Mouse (Mus musculus) stomach, embryonic 16.5 days (tissue): Measurements from ENCODE around the gene Chchd4. TPM values are rescaled to one million over a fixed set of nuclear protein-coding genes. Genes with fewer than 3 reads are reported as not detected.

Experiments
- ATAC-seq: fragments of 200-750 bp; cut with Nextera tagmentation; 2 replicates; pipeline ENCODE4 v1.8.0; 2017; ENCODE audit warnings: moderate number of reproducible peaks, moderate TSS enrichment; ENCODE audit not compliant: insufficient read depth, low FRiP score
- H3K27ac ChIP-seq: fragments of 300-500 bp; sonication (generic); 2 replicates; pipeline ENCODE4 v1.5.1; 2014; ENCODE audit warnings: low read length
- H3K27me3 ChIP-seq: fragments of 300-500 bp; sonication (generic); 2 replicates; pipeline ENCODE4 v1.6.1; 2014; ENCODE audit warnings: low read length, control low read depth, mixed read lengths; ENCODE audit not compliant: control insufficient read depth, insufficient read depth
- H3K36me3 ChIP-seq: fragments of 300-500 bp; sonication (generic); 2 replicates; pipeline ENCODE4 v1.6.1; 2014; ENCODE audit warnings: low read length; ENCODE audit not compliant: control insufficient read depth, insufficient read depth
- H3K4me1 ChIP-seq: fragments of 300-500 bp; sonication (generic); 2 replicates; pipeline ENCODE4 v1.6.1; 2014; ENCODE audit warnings: low read length, control low read depth, mixed read lengths; ENCODE audit not compliant: control insufficient read depth, insufficient read depth
- H3K4me2 ChIP-seq: fragments of 300-500 bp; sonication (generic); 2 replicates; pipeline ENCODE4 v1.6.1; 2014; ENCODE audit warnings: low read depth, low read length, mixed read lengths
- H3K4me3 ChIP-seq: fragments of 300-500 bp; sonication (generic); replicated peaks from 2 replicates; pipeline ENCODE4 v1.5.1; 2014; ENCODE audit warnings: mild to moderate bottlenecking, low read length
- H3K9ac ChIP-seq: fragments of 300-500 bp; sonication (generic); 2 replicates; pipeline ENCODE4 v1.6.1; 2014; ENCODE audit warnings: low read length
- H3K9me3 ChIP-seq: fragments of 300-500 bp; sonication (generic); replicated peaks from 2 replicates; pipeline ENCODE4 v1.6.1; 2016; ENCODE audit warnings: low read length, control low read depth; ENCODE audit not compliant: control insufficient read depth
- WGBS: fragments of 180-500 bp; shearing (Covaris S2); extraction: QIAGEN DNeasy Blood & Tissue Kit; methylation state at CpG from one replicate; pipeline ENCODE4 v1.1.7; 2014; 5-methylcytosine and 5-hydroxymethylcytosine counted together
- polyA plus RNA-seq: library from polyadenylated mRNA; unstranded; fragments of >200 nt; fragmentation: Nextera tagmentation; extraction: Ambion mirVana; gene quantifications from 2 replicates; pipeline ENCODE4 v1.2.1, GENCODE M21; 2015

Chchd4 gene
- 23.3 and 25.3 TPM in 2 replicates for polyA plus RNA-seq

DNA sequence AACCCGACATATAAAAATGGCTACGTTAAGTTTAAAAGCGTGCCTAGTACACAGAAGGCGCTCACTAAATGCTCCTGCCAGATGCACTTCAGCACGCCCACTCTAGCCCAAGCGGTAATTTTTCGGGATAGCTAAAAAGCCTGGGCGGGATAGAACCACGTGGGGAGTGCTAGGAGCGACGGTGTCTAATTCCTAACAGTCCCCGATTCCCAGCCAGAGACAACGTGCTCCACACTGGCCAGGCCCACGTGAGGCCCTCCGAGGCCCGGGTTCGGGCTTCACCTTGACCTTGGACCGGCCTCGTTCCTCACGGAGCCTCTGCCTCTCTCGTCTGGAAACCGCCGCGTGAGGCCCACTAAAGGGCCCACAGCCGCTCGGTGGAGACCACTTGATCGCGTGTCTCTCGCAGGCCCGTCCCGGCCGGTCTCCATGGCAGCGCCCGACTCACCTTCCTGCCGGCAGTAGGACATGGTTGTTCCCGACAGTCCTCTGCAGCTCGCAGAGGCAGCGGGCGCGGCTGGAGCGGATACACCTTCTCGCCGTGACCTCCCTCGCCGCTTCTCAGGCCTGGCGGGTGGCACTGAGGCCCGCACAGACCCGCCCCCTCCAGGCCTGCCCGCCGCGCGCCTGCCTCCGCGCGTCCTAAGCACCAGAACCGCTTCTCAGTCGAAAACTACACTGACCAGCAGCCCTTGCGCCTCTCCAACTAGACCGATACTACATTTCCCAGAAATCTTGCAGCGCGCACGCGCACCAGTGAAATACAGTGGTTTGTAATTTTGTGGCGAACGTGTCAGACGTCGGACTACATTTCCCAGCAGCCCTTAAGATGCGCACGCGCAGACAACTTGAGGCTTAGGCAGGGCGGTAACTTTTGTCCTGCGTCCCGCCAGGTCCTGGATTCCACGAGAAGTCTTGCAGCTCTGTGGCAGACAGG, at the start of gene Chchd4, which contains the start of gene Tmem43:
Chchd4 (minus strand) TSS at position 679 of the 937 bp plus-strand sequence.
Tmem43 (plus strand) TSS at position 836 of the 937 bp plus-strand sequence.
- H3K4me2 ChIP-seq, result peak within 1 kb of the TSS; percentile 68
- H3K4me1 ChIP-seq, result peaks cover 20% of the 10 kb centered on the region
- peak; percentile 97 for ATAC-seq
- H3K27me3 ChIP-seq, result no peaks in the 10 kb centered on the region
- H3K9ac ChIP-seq, result peak within 1 kb of the TSS; percentile 89
- H3K27ac ChIP-seq, result peak within 1 kb of the TSS; percentile 87
- H3K4me3 ChIP-seq, result peak within 1 kb of the TSS; percentile 90
- under 1% methylated on average over 74 of the region's 74 CpGs for WGBS
- no peaks in the 10 kb centered on the region for H3K9me3 ChIP-seq
- H3K36me3 ChIP-seq, result no peaks in the 10 kb centered on the region

DNA sequence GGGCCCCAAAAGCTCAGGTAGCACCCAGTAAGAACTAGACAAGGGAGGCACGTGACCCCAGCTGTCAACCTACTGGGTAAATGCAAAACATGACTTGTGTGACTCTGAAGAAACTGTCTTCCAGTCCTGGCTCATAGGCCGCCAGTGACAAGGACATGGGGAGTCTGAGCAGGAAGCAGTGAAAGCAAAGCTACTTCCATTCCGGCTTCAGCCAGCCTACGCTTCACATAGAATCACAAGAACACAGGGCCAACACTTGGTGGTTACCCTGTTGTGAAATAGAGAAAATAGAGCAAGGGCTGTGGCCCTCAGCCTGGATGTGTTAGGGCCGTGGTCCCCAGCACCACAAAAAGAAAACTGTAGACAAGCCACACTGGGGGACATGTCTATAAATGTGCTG, 49.5 kb upstream of the Chchd4 start:
- WGBS, result 93% methylated on average over 5 of the region's 5 CpGs
- H3K9ac ChIP-seq, result no peak overlapping the region
- no peak for ATAC-seq
- no peak overlapping the region for H3K4me2 ChIP-seq
- no peaks in the 10 kb centered on the region for H3K4me1 ChIP-seq
- peaks cover 16% of the 10 kb centered on the region for H3K36me3 ChIP-seq
- no peaks in the 10 kb centered on the region for H3K27me3 ChIP-seq
- no peak overlapping the region for H3K4me3 ChIP-seq
- H3K9me3 ChIP-seq, result no peaks in the 10 kb centered on the region
- no peak overlapping the region for H3K27ac ChIP-seq

DNA sequence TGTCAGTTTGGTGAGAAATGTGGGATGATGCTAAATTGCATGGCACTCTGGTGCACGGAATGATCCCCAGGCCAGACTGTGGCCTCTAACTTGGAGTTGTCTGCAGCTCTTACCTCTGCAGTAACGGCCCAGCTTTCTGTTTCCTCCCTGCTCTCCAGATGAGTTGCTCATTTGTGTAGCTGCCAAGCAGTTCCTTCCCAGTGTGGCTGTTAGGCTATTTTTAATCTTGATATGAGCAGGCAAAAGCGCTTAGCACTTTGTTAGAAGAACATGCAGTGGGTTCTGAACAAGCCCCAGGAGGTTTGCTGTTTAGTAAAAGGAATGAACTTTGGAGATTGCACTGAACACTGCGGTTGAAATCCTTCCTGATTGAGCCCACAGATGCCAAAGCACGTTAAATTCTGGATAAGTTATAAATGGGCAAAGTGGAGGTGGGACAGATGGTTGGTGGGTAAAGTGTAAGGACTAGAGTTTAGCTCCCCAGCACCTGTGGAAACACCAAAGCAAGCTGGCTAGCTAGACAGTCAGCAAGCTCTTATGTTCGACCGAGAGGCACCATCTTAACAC, 45.2 kb upstream of the Chchd4 start:
- Histone ChIP-seq H3K36me3 (peaks cover 16% of the 10 kb centered on the region), H3K4me2 (no peak overlapping the region), H3K9me3 (no peaks in the 10 kb centered on the region), H3K9ac (no peak overlapping the region), H3K4me1 (peaks cover 17% of the 10 kb centered on the region), H3K4me3 (no peak overlapping the region), H3K27me3 (no peaks in the 10 kb centered on the region), H3K27ac (no peak overlapping the region)
- no peak for ATAC-seq
- WGBS, result 88% methylated on average over 7 of the region's 7 CpGs

DNA sequence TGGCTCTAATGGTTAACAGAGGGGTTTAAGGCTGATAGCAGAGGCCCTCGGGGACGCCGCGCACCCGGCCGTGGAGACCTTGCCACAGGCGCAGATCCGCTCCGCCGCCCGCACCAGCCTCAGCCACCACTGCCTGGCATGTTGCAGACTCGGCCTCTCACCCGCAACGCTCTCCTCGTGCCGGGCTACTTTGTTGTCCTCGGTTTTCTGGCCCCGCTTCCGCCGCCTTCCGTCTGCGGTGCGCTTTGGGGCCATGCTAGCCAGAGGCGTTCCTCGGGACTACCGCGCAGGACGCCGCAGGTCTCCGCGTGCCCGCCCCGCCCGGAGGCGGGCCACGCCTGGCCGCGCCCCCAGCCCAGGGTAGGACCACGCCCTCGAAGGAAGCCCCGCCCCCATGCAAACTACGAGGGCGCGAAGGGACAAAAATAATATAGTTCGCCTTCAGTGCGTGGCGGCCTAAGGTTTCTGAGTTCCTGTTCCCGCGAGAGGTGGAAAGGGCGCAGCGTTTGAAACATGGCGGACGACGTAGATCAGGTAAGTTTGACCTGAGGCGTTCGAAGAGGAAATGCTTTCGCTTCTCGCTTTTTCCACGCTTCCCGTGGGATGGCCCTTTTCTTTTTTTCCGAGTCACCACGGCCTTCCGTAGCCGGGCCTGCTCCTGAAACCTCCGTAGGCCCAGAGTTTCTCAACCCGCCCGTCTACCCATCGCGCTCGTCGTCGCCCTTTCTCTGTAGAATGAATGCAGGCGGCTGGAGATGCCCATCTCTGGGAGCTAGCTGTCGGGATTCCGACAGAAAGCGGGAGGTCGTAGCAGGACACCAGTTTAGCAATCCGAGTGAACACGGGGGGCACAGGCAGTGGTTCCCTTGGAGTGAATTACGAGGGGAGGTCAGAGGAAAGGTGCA, 42.5 kb upstream of the Chchd4 start, which contains the start of the genes Xpc and Lsm3:
Xpc (minus strand) TSS at position 344 of the 905 bp plus-strand sequence.
Lsm3 (plus strand) TSS at position 384 of the 905 bp plus-strand sequence.
- WGBS, result under 1% methylated on average over 80 of the region's 80 CpGs
- peaks cover 11% of the 10 kb centered on the region; the same call in 1 of the 2 replicates for H3K36me3 ChIP-seq
- ATAC-seq, result peak; percentile 98
- no peaks in the 10 kb centered on the region for H3K9me3 ChIP-seq
- H3K27me3 ChIP-seq, result no peaks in the 10 kb centered on the region
- peak within 1 kb of the TSS; percentile 94 for H3K9ac ChIP-seq
- H3K27ac ChIP-seq, result peak within 1 kb of the TSS; percentile 51
- peak within 1 kb of the TSS; percentile 74 for H3K4me2 ChIP-seq
- H3K4me1 ChIP-seq, result peaks cover 17% of the 10 kb centered on the region
- H3K4me3 ChIP-seq, result peak within 1 kb of the TSS; percentile 90

DNA sequence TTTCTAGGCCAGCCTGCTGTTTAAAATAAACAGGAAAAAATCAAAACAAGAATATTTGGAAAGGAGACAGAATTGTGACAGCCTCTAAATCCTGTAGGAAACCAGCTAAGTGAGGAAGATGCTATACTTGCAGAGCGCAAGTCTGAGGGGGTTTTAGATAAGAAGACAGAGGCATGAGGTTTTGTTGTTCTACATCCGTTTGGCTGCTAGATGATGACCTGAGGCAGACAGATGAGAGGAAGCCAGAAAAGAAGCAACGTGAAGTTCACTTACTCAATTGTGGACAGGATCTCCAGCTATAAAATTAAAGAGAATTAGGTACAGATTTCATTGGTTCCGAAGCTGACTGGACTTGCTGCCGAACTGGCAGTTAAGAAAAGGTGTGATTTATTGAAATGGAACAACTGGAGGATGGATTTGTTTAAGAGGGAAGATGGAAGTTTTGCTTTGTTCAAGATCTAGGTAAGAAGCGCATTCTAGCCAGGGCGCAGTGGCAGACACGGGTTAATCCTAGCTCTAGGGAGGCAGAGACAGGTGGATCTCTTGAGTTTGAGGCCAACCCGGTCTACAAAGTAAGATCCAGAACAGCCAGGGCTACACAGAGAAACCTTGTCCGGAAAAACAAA, 41.5 kb upstream of the Chchd4 start:
- H3K9ac ChIP-seq, result peak overlapping the region; percentile 94

DNA sequence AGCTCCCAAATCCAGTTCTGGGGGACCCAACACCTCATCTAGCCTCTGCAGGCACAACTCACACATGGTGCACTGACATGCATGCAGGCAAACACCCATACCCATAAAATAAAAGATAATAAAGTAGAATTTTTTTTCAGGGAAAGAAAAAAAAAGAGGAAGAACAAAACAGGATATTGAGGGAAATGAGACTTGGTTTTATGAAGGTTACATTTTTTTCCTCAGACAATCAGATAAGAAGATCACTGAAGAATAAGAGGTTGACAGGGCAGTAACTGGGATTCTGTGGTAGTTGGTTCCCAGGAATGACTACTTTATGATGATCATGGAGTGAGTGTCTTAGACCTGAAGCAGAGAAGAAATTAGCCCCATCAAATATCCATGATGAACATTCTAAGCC, 40.8 kb upstream of the Chchd4 start:
- Histone ChIP-seq H3K9ac (peak overlapping the region; percentile 2; the same call in 1 of the 2 replicates), H3K4me3 (no peak overlapping the region), H3K36me3 (no peaks in the 10 kb centered on the region; the same call in 1 of the 2 replicates), H3K27me3 (no peaks in the 10 kb centered on the region), H3K4me1 (peaks cover 17% of the 10 kb centered on the region), H3K4me2 (peak overlapping the region; percentile 63), H3K27ac (no peak overlapping the region), H3K9me3 (no peaks in the 10 kb centered on the region)
- ATAC-seq, result no peak

More for the DNA sequence above, 41.5 kb upstream of the Chchd4 start:
- Histone ChIP-seq H3K9me3 (no peaks in the 10 kb centered on the region), H3K4me2 (peak overlapping the region; percentile 63), H3K4me3 (peak overlapping the region; percentile 90), H3K27me3 (no peaks in the 10 kb centered on the region), H3K27ac (no peak overlapping the region), H3K36me3 (peaks cover 5% of the 10 kb centered on the region; the same call in 1 of the 2 replicates), H3K4me1 (peaks cover 17% of the 10 kb centered on the region)
- 24% methylated on average over 10 of the region's 10 CpGs for WGBS
- no peak for ATAC-seq

DNA sequence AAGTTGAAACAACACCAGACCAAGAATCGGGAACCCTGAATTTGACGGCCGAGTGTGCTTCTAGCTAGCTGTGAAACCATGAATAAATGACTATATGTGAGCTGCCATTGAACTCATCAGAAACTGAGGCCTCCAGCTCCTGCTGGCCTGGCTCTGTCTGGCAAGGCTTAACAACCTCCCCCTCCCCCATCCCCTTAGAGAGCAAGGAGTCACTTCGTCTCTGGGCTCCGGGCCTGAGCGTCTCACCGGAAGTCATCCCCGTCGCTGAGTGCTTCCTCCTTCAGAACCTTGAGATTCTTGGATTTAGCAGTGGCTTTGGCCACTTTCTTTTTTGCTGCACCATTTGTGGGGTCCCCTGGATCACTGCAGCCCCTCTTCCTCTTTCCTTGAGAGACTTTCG, 36.9 kb upstream of the Chchd4 start:
- Histone ChIP-seq H3K4me1 (peaks cover 7% of the 10 kb centered on the region; the same call in 1 of the 2 replicates), H3K4me2 (no peak overlapping the region), H3K4me3 (no peak overlapping the region), H3K36me3 (peaks cover 5% of the 10 kb centered on the region; the same call in 1 of the 2 replicates), H3K27ac (no peak overlapping the region), H3K27me3 (no peaks in the 10 kb centered on the region), H3K9me3 (no peaks in the 10 kb centered on the region), H3K9ac (no peak overlapping the region)
- 82% methylated on average over 10 of the region's 10 CpGs for WGBS
- ATAC-seq, result no peak

DNA sequence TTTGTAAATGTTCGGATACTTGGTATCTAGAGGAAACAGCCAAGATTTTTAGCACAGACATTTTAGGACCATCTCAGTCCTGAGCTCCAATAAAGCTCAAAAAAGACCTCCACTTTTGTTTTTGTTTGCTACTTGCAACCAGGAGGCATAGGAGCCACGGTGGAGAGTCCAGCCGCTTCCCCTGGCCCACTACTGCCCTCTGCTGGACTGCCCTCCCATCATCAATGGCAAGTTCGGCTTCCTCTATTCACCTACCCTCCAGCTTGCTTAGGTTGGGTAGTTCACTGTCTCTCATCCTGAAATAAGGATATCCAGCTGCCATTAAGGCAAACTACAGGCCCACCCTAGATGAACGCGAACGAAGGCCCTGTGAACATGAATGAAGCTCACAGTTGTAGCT, 36.0 kb upstream of the Chchd4 start:
- 43% methylated on average over 7 of the region's 7 CpGs for WGBS
- Histone ChIP-seq H3K27ac (no peak overlapping the region), H3K4me2 (no peak overlapping the region), H3K27me3 (no peaks in the 10 kb centered on the region), H3K4me1 (peaks cover 2% of the 10 kb centered on the region; the same call in 1 of the 2 replicates), H3K9me3 (no peaks in the 10 kb centered on the region), H3K4me3 (no peak overlapping the region), H3K36me3 (peaks cover 8% of the 10 kb centered on the region), H3K9ac (no peak overlapping the region)
- no peak for ATAC-seq
